Mouse (Mus musculus) limb, embryonic 15.5 days (tissue): ENCODE measurements around the gene Dysf. TPM values are rescaled to one million over a fixed set of nuclear protein-coding genes. Genes with fewer than 3 reads are reported as not detected.
A peak's percentile ranks its signal among the peaks of the same experiment; 100 is the strongest.

ENCODE experiments used
- ATAC-seq: fragments of 200-750 bp; cut with Nextera tagmentation; 2 replicates; pipeline ENCODE4 v1.8.0; 2017; ENCODE audit warnings: low read depth, moderate TSS enrichment; ENCODE audit not compliant: insufficient number of reproducible peaks, low FRiP score, low TSS enrichment
- H3K27ac ChIP-seq: fragments of 300-500 bp; sonication (generic); 2 replicates; pipeline ENCODE4 v1.5.1; 2015; ENCODE audit warnings: moderate library complexity, mild to moderate bottlenecking, inconsistent platforms
- H3K27me3 ChIP-seq: fragments of 300-500 bp; sonication (generic); 2 replicates; pipeline ENCODE4 v1.6.1; 2015; ENCODE audit warnings: inconsistent platforms
- H3K36me3 ChIP-seq: fragments of 300-500 bp; sonication (generic); 2 replicates; pipeline ENCODE4 v1.6.1; 2015; ENCODE audit warnings: inconsistent platforms
- H3K4me1 ChIP-seq: fragments of 300-500 bp; sonication (generic); 2 replicates; pipeline ENCODE4 v1.6.1; 2015; ENCODE audit warnings: inconsistent platforms
- H3K4me2 ChIP-seq: fragments of 300-500 bp; sonication (generic); 2 replicates; pipeline ENCODE4 v1.6.1; 2015; ENCODE audit warnings: mild to moderate bottlenecking, inconsistent platforms
- H3K4me3 ChIP-seq: fragments of 300-500 bp; sonication (generic); 2 replicates; pipeline ENCODE4 v1.5.1; 2015; ENCODE audit warnings: mild to moderate bottlenecking, inconsistent platforms
- H3K9ac ChIP-seq: fragments of 300-500 bp; sonication (generic); 2 replicates; pipeline ENCODE4 v1.6.1; 2015; ENCODE audit warnings: inconsistent platforms
- H3K9me3 ChIP-seq: fragments of 300-500 bp; sonication (generic); 2 replicates; pipeline ENCODE4 v1.6.1; 2016; ENCODE audit warnings: inconsistent platforms
- WGBS: fragments of 180-500 bp; shearing (Covaris S2); methylation state at CpG from one replicate; pipeline ENCODE4 v1.1.7; 2015; 5-methylcytosine and 5-hydroxymethylcytosine counted together
- polyA plus RNA-seq: library from polyadenylated mRNA; unstranded; fragments of >200 nt; fragmentation: Nextera tagmentation; extraction: Ambion mirVana; gene quantifications from 2 replicates; pipeline ENCODE4 v1.2.1, GENCODE M21; 2015

Dysf gene
- polyA plus RNA-seq, 1 experiment from 2014 or later = 11.0 TPM

DNA sequence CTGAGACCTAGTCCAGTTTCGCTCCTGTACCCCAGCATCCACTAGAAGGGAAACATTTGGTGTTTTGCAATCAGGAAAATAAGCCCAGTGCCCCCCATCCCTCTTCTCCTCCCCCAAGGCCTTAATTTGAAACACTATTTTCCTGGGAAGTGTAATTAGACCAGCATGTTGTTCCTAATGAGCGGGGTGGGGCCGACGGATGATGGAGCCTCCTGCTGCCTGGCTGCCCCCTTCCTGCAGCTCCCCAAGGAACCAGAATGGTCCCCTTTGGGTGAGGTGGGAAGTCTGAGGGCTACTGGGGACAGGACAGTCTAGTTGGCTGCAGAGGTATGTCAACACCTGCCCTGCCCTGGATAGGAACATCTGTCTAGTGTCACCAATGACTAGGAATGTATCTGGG, 136.0 kb downstream of the Dysf start:
- Histone ChIP-seq H3K9me3 (no peaks in the 10 kb centered on the region), H3K9ac (no peak overlapping the region), H3K4me1 (peaks cover 38% of the 10 kb centered on the region), H3K27me3 (no peaks in the 10 kb centered on the region), H3K4me2 (no peak overlapping the region), H3K36me3 (no peaks in the 10 kb centered on the region), H3K27ac (0 out of 2 replicates have a peak overlapping the region, but pooled peaks have one; percentile 33), H3K4me3 (no peak overlapping the region)
- ATAC-seq = no peak
- WGBS = 52% methylated on average over 4 of the region's 4 CpGs

DNA sequence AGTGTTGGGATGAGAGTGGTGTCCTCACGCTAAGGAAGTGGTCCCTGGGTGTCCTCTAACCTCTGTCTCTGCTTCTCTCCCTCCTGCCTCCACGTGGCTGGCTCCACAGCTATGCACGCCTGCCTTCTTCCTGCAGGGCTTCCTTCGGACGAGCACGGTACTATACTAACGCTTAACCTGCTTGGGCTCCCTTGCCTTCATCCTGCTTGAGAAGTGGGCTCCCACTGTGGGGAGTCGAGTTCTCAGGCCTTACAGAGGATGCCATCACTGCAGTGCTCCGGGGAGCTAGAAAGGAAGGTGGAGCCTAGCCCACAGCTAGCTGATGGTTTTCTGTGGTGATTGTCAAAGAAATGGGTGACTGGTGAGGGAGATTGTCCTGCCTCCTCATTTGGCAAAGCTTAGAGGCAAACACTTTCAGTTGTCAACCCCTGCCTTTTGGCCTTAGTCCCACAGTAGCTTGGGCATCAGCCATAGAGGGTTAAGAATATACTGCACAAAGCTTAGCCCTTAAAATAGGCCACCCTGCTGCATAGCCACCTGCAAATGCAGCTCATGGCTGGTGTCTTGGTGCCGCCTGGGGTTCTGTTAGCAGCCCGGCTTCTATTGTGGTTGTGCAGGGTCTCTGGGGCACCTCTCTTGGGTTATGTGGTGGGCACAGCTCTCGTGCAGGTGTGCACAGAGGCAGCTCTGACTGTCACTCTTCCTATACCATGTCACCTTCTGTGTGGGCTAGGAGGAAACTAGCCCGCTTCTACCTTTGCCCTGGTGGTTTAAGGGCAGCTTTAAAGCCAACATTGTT, 139.0 kb downstream of the Dysf start:
- Histone ChIP-seq H3K4me3 (no peak overlapping the region), H3K4me2 (no peak overlapping the region), H3K9ac (no peak overlapping the region), H3K27me3 (no peaks in the 10 kb centered on the region), H3K27ac (no peak overlapping the region), H3K9me3 (no peaks in the 10 kb centered on the region), H3K4me1 (peaks cover 28% of the 10 kb centered on the region), H3K36me3 (no peaks in the 10 kb centered on the region)
- no peak for ATAC-seq
- 77% methylated on average over 13 of the region's 13 CpGs for WGBS

DNA sequence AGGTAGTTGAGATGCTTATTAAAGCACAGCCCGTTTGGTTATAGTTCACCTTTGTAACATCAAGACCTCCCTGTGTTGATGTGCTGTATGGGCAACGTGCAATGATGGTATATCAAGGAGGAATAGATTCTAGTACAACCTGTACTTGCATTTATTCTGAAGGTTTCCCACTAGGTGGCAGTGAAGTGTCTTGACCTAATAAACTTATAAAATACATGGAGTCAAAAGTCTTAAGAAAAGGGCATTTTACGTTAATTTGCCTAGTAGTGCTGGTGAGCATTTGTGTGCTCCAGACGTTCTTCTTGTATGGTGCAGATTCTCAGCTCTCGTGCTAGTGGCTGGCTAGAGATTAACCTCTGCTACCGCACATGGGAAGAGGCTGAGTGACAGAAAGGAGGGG, 140.1 kb downstream of the Dysf start:
- 33% methylated on average over 6 of the region's 6 CpGs for WGBS
- no peak overlapping the region for H3K4me2 ChIP-seq
- peaks cover 18% of the 10 kb centered on the region for H3K4me1 ChIP-seq
- no peak overlapping the region for H3K4me3 ChIP-seq
- no peak overlapping the region for H3K9ac ChIP-seq
- no peaks in the 10 kb centered on the region for H3K27me3 ChIP-seq
- no peak for ATAC-seq
- H3K9me3 ChIP-seq = no peaks in the 10 kb centered on the region
- no peak overlapping the region for H3K27ac ChIP-seq
- H3K36me3 ChIP-seq = no peaks in the 10 kb centered on the region

DNA sequence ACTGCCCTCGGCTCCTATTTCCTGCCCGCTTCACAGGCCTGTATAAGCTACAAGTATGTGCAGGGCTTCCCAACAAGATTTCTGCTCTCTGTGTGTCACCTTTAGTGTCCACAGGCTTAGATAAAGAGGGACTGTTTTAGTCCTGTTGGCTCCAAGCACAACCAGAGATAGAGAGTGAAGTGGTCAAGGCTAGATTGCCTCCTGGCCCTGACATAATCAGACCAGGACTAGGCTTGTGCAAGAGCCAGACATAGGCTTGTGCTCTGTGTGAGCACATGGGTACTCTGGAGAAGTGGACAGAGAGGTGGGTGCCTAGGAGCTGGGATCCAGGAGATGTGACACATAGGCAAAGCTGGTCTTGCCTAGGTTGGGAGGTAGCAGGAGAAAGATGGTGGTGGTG, 146.1 kb downstream of the Dysf start:
- Histone ChIP-seq H3K9me3 (no peaks in the 10 kb centered on the region), H3K4me2 (no peak overlapping the region), H3K27ac (no peak overlapping the region), H3K27me3 (no peaks in the 10 kb centered on the region), H3K9ac (no peak overlapping the region), H3K4me1 (peaks cover 11% of the 10 kb centered on the region), H3K36me3 (no peaks in the 10 kb centered on the region), H3K4me3 (no peak overlapping the region)
- no peak for ATAC-seq
- 91% methylated on average over 2 of the region's 2 CpGs for WGBS

DNA sequence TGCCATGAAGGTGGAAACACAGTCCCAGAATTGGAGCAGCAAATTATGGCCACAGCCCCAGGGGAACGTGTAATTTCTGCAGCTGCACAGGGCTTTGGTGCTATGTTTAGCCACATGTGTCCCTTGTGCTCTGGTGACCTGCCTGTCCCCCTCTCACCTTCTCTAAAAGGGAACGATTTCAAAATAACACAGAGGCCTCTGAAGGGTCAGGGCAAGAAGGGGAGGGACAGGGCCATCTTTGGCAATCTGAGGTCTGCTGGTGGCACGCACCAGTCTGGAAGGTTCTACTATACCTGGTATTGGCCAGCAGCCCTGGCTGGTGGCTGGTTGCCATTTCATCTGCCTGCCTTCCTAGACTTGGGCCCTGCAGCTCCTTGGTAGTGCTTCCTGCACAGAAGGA, 147.4 kb downstream of the Dysf start:
- Histone ChIP-seq H3K4me1 (peaks cover 11% of the 10 kb centered on the region), H3K27ac (no peak overlapping the region), H3K27me3 (no peaks in the 10 kb centered on the region), H3K4me3 (no peak overlapping the region), H3K4me2 (no peak overlapping the region), H3K9me3 (no peaks in the 10 kb centered on the region), H3K36me3 (no peaks in the 10 kb centered on the region), H3K9ac (no peak overlapping the region)
- ATAC-seq = no peak
- WGBS = 40% methylated on average over 3 of the region's 3 CpGs

DNA sequence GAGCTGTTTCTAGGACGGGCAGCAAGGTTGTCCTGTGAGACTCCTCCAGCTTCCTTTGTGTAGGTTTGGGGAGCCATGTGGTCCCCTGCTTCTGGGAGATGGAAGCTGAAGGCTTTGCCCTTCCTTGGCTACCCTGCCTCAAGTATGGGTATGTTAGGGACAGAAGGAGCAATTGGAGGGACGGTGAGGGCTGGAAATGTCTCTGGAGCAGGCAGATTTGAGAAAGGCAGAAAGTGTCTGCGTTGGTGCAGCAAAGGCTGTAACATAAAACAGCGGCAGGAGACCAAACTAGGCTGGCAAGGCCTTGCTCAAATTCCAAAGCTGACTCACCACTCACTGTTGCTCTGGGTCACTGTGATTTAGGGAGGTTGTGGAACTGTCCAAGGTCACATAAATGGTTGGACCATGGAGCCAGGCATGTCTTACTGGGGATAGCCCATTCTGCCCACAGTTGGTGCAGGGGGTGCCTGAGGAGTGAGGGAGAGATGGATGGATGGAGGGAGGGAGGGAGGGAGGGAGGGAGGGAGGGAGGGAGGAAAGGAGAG, 148.2 kb downstream of the Dysf start:
- Histone ChIP-seq H3K4me2 (no peak overlapping the region), H3K9ac (no peak overlapping the region), H3K9me3 (no peaks in the 10 kb centered on the region; the same call in 1 of the 2 replicates), H3K36me3 (no peaks in the 10 kb centered on the region), H3K27me3 (no peaks in the 10 kb centered on the region), H3K27ac (no peak overlapping the region), H3K4me3 (no peak overlapping the region), H3K4me1 (peaks cover 4% of the 10 kb centered on the region)
- no peak for ATAC-seq
- 66% methylated on average over 4 of the region's 4 CpGs for WGBS

DNA sequence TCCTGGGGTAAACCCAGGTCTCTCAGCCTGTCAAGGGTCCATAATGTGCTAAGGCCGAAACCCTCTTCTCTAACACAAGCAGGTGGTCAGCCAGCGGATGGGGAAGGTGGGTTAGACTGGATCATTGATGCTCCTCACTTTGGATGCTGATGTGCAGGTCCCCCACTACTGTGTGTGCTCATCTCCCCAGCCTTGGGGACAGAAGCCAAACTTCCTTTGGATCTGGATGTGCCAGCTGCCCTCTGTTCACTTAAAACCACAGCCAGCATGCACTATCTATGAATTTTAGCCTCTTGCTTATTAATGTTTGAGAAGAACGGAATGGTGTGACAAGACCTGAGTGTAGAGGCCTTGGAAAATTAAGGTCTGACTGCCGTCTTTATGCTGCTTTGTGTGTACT, 150.7 kb downstream of the Dysf start:
- Histone ChIP-seq H3K9ac (no peak overlapping the region), H3K27me3 (no peaks in the 10 kb centered on the region), H3K4me2 (no peak overlapping the region), H3K36me3 (no peaks in the 10 kb centered on the region), H3K9me3 (no peaks in the 10 kb centered on the region; the same call in 1 of the 2 replicates), H3K4me3 (no peak overlapping the region), H3K27ac (no peak overlapping the region), H3K4me1 (peaks cover 4% of the 10 kb centered on the region; the same call in 1 of the 2 replicates)
- no peak for ATAC-seq
- WGBS = 86% methylated on average over 4 of the region's 4 CpGs

DNA sequence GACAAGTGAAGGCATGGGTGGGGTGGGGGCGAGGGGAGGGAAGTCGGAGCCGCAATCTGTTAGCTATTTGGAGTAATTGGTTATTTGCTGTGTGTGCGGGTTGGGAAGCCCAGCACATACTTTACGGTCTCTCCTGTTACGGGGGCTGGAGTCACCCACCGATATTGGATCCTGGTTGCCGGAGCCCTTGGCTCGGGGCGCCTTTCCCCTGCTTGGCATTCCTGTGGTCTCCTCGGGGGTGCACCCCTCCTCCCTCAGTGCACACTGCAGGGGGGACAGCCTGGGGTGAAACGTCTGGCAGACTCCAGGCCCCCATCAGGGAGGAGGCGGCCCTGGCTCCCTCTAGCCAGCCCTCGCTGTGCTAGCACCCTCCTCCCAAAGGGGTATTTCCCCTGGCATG, 159.2 kb downstream of the Dysf start:
- peaks cover 10% of the 10 kb centered on the region for H3K4me1 ChIP-seq
- 0 out of 2 replicates have a peak, but pooled peaks have one; percentile 67 for ATAC-seq
- H3K9ac ChIP-seq = no peak overlapping the region
- H3K36me3 ChIP-seq = no peaks in the 10 kb centered on the region
- 25% methylated on average over 14 of the region's 14 CpGs for whole genome bisulfite sequencing
- H3K27ac ChIP-seq = no peak overlapping the region
- H3K27me3 ChIP-seq = no peaks in the 10 kb centered on the region
- H3K4me3 ChIP-seq = no peak overlapping the region
- H3K9me3 ChIP-seq = no peaks in the 10 kb centered on the region
- no peak overlapping the region for H3K4me2 ChIP-seq

DNA sequence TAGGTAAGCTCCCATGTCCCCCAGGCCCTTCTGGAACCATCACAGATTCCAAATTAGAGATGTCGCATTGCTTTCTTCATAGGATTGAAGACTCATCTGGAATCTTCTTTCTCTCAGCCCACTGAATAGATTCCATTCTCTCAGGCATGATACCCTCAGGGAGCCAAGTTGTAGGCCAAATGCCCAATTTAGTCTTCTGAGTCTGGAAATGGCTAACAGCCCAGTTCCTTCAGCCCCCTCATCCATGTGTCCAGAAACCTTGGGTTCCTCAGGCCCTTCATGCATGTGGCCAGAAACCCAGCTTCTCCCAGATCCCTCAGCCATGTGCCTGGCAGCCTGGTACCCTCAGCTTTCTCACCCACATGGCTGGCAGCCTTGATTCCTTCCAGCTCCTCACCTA, 160.2 kb downstream of the Dysf start:
- H3K4me2 ChIP-seq = no peak overlapping the region
- no peak overlapping the region for H3K9ac ChIP-seq
- no peaks in the 10 kb centered on the region for H3K36me3 ChIP-seq
- H3K27me3 ChIP-seq = no peaks in the 10 kb centered on the region
- H3K9me3 ChIP-seq = no peaks in the 10 kb centered on the region
- no peak overlapping the region for H3K27ac ChIP-seq
- 80% methylated on average over 1 of the region's 1 CpGs for WGBS
- no peak overlapping the region for H3K4me3 ChIP-seq
- H3K4me1 ChIP-seq = peaks cover 10% of the 10 kb centered on the region
- no peak for ATAC-seq

DNA sequence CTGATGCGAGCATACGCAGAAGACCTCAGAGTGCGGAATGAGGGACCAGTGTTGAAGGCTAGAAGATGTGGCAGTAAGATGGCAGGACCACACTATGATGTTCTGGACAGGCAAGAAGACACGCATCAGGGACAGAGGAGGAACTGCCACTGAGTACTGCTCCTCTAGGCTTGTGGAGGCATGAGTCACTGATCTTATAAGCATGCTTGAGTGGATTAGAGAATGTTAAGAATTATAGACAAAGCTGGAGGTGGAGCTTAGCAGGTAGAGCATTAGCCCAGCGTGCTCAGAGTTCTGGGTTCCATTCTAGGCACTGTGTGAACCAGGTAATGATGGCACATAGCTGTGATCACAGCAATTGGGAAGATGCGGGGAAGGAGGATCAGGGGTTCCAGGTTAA, 165.2 kb downstream of the Dysf start:
- WGBS = 91% methylated on average over 6 of the region's 6 CpGs
- H3K9me3 ChIP-seq = no peaks in the 10 kb centered on the region

DNA sequence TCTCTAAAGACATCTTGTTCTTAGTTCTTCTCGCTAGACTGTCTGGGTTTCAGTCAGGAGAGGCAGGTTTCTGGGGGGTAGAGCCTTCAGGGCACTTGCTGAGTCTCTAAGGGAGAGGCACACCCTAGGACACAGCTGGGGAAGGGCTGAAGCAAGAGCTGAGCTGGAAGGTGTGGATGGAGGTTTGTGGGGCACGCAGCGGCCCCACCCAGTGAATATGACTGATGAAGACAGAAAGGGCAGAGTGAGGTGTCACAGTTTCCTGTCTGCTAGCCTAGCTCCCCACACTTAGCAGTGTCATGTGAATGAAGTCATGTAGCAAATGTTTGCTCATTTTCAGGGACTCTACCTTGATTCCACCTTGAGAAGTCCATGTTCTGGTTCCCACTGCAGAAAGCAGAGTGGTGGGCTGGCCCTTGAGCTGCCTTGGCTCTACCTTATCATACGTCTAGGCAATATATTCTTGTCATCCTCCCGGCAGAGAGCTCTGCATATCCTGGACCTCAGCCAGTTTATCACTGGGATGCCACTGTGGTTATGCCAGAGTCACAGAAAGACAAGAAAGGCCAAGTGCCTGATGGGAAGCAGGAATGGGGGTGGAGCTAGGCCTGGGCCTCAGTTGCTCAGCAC, 170.5 kb downstream of the Dysf start:
- WGBS = 63% methylated on average over 5 of the region's 5 CpGs
- Histone ChIP-seq H3K9ac (no peak overlapping the region), H3K4me2 (no peak overlapping the region), H3K36me3 (no peaks in the 10 kb centered on the region), H3K4me3 (no peak overlapping the region), H3K4me1 (peaks cover 8% of the 10 kb centered on the region), H3K27me3 (no peaks in the 10 kb centered on the region), H3K27ac (no peak overlapping the region), H3K9me3 (no peaks in the 10 kb centered on the region)
- ATAC-seq = 0 out of 2 replicates have a peak, but pooled peaks have one; percentile 24

More for the DNA sequence above, 165.2 kb downstream of the Dysf start:
- no peaks in the 10 kb centered on the region for H3K27me3 ChIP-seq
- ATAC-seq = no peak
- H3K4me3 ChIP-seq = no peak overlapping the region
- peaks cover 1% of the 10 kb centered on the region; the same call in 1 of the 2 replicates for H3K4me1 ChIP-seq
- H3K4me2 ChIP-seq = no peak overlapping the region
- H3K27ac ChIP-seq = no peak overlapping the region
- H3K36me3 ChIP-seq = no peaks in the 10 kb centered on the region
- no peak overlapping the region for H3K9ac ChIP-seq

DNA sequence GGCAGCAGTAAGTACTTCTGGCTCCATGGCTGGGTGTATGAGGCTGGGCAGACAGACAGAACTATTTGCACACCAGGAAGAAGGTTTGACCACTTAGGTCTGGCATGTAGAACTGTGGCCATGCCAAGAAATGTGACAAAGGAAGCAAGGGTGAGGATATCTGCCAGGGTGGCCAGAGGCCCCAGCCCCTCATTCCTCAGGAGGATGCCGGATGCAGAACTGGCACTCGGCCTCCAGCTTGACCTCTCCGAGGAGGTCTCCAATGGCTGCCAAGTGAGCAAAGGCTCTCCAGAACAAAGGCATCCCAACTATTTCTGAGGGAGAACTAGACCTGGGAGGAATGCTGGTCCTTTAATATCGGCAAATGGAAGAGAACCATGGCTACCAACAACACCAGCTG, 173.1 kb downstream of the Dysf start:
- peaks cover 8% of the 10 kb centered on the region for H3K4me1 ChIP-seq
- H3K9ac ChIP-seq = no peak overlapping the region
- no peaks in the 10 kb centered on the region for H3K36me3 ChIP-seq
- ATAC-seq = no peak
- no peaks in the 10 kb centered on the region for H3K9me3 ChIP-seq
- 38% methylated on average over 4 of the region's 4 CpGs for WGBS
- 0 out of 2 replicates have a peak overlapping the region, but pooled peaks have one; percentile 11 for H3K27ac ChIP-seq
- no peaks in the 10 kb centered on the region for H3K27me3 ChIP-seq
- H3K4me2 ChIP-seq = no peak overlapping the region
- no peak overlapping the region for H3K4me3 ChIP-seq
